Mouse (Mus musculus) left cerebral cortex, postnatal 25 days (tissue): ENCODE measurements around the gene Nos1. TPM values are rescaled to one million over a fixed set of nuclear protein-coding genes. Genes with fewer than 3 reads are reported as not detected.

Experiments used
- DNase-seq, 2 experiments: peaks; one replicate each; pipeline ENCODE4 v3.0.0; 2022; ENCODE audit warnings: low spot score in 2 of 2, mixed read lengths in 1 of 2
- intact Hi-C: fragments of 180-260 bp; cut with DNase I; formaldehyde crosslinking; loops from one replicate; pipeline ENCODE4 v1.15.1; 2025
- total RNA-seq, 2 experiments: library from RNA; stranded (reverse); gene quantifications; 2 replicates each; pipeline ENCODE4 v1.2.3; 2021

The Nos1 gene
- total RNA-seq, 2 experiments from 2014 or later = 31.0 to 35.5 TPM

DNA sequence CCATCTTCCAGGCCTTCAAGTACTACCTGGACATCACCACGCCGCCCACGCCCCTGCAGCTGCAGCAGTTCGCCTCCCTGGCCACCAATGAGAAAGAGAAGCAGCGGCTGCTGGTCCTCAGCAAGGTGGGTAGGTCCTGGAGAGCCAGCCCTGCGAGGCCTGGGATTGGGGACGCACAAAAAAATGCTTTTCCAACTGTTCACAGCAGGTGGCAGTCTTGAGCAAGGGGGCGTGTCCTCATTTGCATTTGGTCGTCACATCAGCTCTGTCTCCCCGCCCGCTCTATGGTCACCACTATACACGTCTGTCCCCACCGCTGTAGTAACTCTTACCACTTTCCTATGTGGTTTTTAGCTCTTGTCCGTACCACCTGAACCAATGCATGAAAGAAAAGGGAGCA is 157.3 kb downstream of the Nos1 start:
- intact Hi-C loops = no loop called here
- DNase-seq = peak in 1 of 2 experiments; percentile 16

- intact Hi-C loops = no loop called here
- peak; percentile 40 to 74 for DNase-seq
Observed at GRCm38 (mm10) chr5:117939402-117939801, 158.6 kb downstream of the Nos1 start.

DNA sequence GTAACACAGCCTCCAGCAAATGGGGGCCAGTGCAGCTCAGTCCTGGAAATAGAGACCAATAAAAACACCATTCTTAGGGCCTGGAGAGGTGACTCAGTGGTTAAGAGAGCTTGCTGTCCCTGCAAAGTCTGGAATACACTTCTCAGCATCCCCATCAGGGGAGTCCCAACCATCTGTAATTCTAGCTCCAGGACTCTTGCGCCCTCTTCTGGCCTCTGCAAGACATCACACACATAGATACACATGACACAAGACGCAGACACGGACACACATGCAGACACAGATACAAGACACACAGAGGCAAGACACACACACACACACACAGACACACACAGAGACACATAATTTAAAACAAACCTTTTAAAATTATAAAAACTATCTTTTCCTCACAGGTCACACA is 160.7 kb downstream of the Nos1 start:
- intact Hi-C loops = no loop called here
- no peak for DNase-seq

GRCm38 (mm10) chr5:117946605-117947004 is 165.8 kb downstream of the Nos1 start:
- intact Hi-C loops = loop anchor here (5.0 kb wide), 1 partner anchor 439 kb away; no protein-coding TSS in a partner anchor
- DNase-seq = peak; percentile 26 to 70

- intact Hi-C loops = loop anchor here (5.0 kb wide), 1 partner anchor 442 kb away; no protein-coding TSS in a partner anchor
- no peak for DNase-seq
Observed at GRCm38 (mm10) chr5:117949393-117949792, 168.6 kb downstream of the Nos1 start.

- intact Hi-C loops = no loop called here
Observed at GRCm38 (mm10) chr5:117953893-117954292, 173.1 kb downstream of the Nos1 start.

GRCm38 (mm10) chr5:117954429-117954828 is 173.6 kb downstream of the Nos1 start:
- no peak for DNase-seq
- intact Hi-C loops = no loop called here

More at GRCm38 (mm10) chr5:117953893-117954292, 173.1 kb downstream of the Nos1 start:
- DNase-seq = no peak

- intact Hi-C loops = no loop called here
- DNase-seq = peak in 1 of 2 experiments; percentile 28
Observed at GRCm38 (mm10) chr5:117955675-117956420, 175.0 kb downstream of the Nos1 start.

GRCm38 (mm10) chr5:117964750-117965149 is 183.9 kb downstream of the Nos1 start:
- no peak for DNase-seq
- intact Hi-C loops = no loop called here

GRCm38 (mm10) chr5:117966956-117967355 is 186.1 kb downstream of the Nos1 start:
- intact Hi-C loops = no loop called here
- DNase-seq = no peak

GRCm38 (mm10) chr5:117967659-117968069 is 186.8 kb downstream of the Nos1 start:
- intact Hi-C loops = no loop called here
- DNase-seq = no peak

- DNase-seq = no peak
- intact Hi-C loops = no loop called here
Observed at GRCm38 (mm10) chr5:117969681-117970427, 189.0 kb downstream of the Nos1 start.

GRCm38 (mm10) chr5:117976263-117976656 is 195.4 kb downstream of the Nos1 start:
- intact Hi-C loops = no loop called here
- no peak for DNase-seq

DNA sequence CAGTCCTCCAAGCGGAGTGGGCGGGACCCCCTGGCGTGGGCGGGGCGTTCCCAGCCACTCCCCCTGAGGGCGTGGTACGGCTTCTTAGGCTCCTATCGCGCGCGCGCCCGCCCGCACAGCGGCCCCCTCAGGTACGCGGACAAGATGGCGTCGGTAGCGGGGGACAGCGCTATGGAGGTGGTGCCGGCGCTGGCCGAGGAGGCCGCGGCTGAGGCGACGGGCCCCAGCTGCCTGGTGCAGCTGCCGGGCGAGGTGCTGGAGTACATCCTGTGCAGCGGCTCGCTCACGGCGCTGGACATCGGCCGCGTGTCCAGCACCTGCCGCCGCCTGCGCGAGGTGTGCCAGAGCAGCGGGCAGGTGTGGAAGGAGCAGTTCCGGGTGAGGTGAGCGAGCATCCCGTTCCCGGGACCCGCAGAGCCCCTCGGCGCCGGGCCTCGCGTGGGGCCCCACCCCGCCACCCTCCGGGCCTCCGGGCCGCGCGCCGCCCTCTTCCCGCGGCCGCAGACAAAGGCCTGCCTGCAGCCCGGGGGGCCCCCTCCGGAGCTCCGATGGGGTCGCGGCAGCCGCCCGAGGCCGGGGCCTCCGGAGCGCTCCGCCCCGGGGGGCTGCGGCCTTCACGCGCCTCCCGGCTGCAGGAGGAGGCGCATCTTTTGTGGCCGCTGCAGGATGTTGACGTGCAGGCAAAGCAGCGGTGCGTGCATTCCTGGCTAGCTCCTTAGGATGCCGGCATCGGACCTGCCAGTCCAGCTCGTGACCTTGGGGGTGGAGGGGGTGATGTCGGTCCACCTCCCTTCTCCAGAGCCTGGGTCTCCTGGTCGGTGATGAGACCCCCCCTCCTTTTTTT is 196.0 kb downstream of the Nos1 start, which contains the start of gene Fbxo21:
Gene Fbxo21 (plus strand): TSS at position 74 of the 844 bp plus-strand sequence.
- intact Hi-C loops = no loop called here
- DNase-seq = peak; percentile 97 to 98

- DNase-seq = peak; percentile 46 to 49
- intact Hi-C loops = no loop called here
Observed at GRCm38 (mm10) chr5:117977501-117978158, 196.8 kb downstream of the Nos1 start.

GRCm38 (mm10) chr5:117978159-117978697 is 197.4 kb downstream of the Nos1 start:
- DNase-seq = no peak
- intact Hi-C loops = no loop called here

GRCm38 (mm10) chr5:117979082-117979481 is 198.2 kb downstream of the Nos1 start:
- intact Hi-C loops = no loop called here

GRCm38 (mm10) chr5:117980921-117981320 is 200.1 kb downstream of the Nos1 start:
- DNase-seq = no peak
- intact Hi-C loops = no loop called here

More at GRCm38 (mm10) chr5:117979082-117979481, 198.2 kb downstream of the Nos1 start:
- no peak for DNase-seq

- intact Hi-C loops = no loop called here
- no peak for DNase-seq
Observed at GRCm38 (mm10) chr5:117981943-117982342, 201.1 kb downstream of the Nos1 start.
